Mouse (Mus musculus): Measurements from ENCODE around the gene Sqstm1.

Gene Sqstm1

GRCm38 (mm10) chr11:50224671-50225530 lies 14.3 kb upstream of the Sqstm1 start:
- ChIA-PET POLR2A (interaction anchor here (0.6 to 19.1 kb wide), 53 partner anchors 8 to 546 kb away, joined by 3 to 742 read pairs (median 5); partner anchors contain the start of genes Mgat4b (in 3 of the 4), Sqstm1 (in 3 of the 4), Canx (in 1 of the 4) and Hnrnph1 (in 1 of the 4)), CTCF (interaction anchor here (0.6 to 3.1 kb wide), 16 partner anchors 9 to 1223 kb away, joined by 3 to 14 read pairs (median 5); partner anchors contain the start of genes Mgat4b (in 2 of the 4), Sqstm1 (in 2 of the 4) and Tbc1d9b (in 1 of the 4))

- ChIA-PET CTCF (interaction anchor here in 3 of 4 experiments (0.6 to 3.1 kb wide), 12 partner anchors 8 to 1222 kb away, joined by 3 to 14 read pairs (median 6); partner anchors contain the start of genes Mgat4b (in 1 of the 3), Sqstm1 (in 1 of the 3) and Tbc1d9b (in 1 of the 3)), POLR2A (interaction anchor here in 3 of 4 experiments (0.6 to 19.1 kb wide), 48 partner anchors 7 to 545 kb away, joined by 3 to 742 read pairs (median 5); partner anchors contain the start of genes Mgat4b (in 3 of the 3), Sqstm1 (in 3 of the 3), Canx (in 2 of the 3) and Hnrnph1 (in 1 of the 3))
Observed at GRCm38 (mm10) chr11:50223783-50224662, 13.4 kb upstream of the Sqstm1 start.

DNA sequence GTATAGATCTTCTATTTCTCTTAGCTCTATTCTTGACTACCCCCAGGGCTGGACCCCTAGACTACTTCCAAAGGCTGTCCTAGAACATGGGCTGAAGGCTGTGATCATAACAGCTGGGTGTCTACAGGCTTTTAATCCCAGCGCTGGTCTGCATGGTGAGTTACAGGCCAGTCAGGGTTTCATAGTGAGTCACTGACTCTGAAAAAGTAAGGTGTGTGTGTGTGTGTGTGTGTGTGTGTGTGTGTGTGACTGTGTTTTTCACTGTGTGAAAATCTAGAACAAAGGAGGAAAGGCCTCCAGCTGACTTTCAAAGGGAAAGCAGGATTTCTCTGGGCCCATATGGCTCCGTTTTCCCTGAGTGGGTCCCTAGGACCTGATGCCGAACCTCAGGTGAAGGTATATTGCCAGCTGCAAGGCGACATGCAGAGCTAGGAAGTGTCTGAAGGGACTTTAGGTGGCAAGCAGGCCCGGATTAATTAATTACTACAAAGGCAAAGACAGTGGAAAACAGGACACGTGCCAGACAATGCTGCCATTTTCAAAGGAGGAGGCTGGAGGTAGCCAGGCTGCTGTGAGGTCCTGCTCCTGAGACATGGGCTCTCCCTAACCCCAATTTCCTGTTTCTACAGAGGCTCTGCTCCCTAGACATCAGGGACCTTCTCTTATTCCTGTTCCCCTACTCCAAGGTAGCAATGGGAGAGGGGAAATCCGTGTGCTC lies 12.1 kb upstream of the Sqstm1 start:
- ChIA-PET POLR2A (interaction anchor here (0.7 to 19.1 kb wide), 18 partner anchors 8 to 169 kb away, joined by 3 to 742 read pairs (median 8); partner anchors contain the start of genes Mgat4b (in 3 of the 4), Sqstm1 (in 3 of the 4), Mrnip (in 2 of the 4) and Canx (in 1 of the 4)), CTCF (interaction anchor here in 3 of 4 experiments (0.5 to 3.1 kb wide), 4 partner anchors 10 to 76 kb away, joined by 3 to 14 read pairs (median 3); no protein-coding TSS in a partner anchor)

DNA sequence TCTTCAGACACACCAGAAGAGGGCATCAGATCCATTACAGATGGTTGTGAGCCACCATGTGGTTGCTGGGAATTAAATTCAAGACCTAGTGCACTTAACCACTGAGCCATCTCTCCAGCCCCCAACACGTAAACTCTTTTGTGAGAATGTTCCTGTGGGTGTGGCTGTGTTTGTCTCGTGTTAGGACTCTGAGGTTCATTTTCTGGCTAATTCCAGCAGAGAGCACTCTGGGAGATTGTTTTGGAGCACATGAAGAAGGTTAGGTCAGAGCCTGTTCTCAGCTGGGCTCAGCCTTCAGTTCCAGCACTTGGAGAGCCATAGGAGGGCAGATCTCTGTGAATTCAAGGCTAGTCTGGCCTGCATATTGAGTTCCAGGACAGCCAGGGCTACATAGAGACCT lies 9.2 kb upstream of the Sqstm1 start:
- ChIA-PET POLR2A (interaction anchor here in 3 of 4 experiments (0.8 to 19.1 kb wide), 10 partner anchors 4 to 30 kb away, joined by 3 to 742 read pairs (median 250); partner anchors contain the start of genes Mgat4b (in 3 of the 3), Sqstm1 (in 3 of the 3) and Mrnip (in 1 of the 3)), CTCF (interaction anchor here in 1 of 4 experiments (0.8 kb wide), 1 partner anchor 12 kb away, joined by 5 read pairs; no protein-coding TSS in a partner anchor)

- ChIA-PET POLR2A (interaction anchor here in 3 of 4 experiments (0.6 to 19.1 kb wide), 38 partner anchors 5 to 428 kb away, joined by 3 to 742 read pairs (median 4); partner anchors contain the start of genes Mrnip (in 3 of the 3), Mgat4b (in 2 of the 3), Sqstm1 (in 2 of the 3) and Canx (in 1 of the 3)), CTCF (interaction anchor here in 3 of 4 experiments (0.7 to 2.0 kb wide), 7 partner anchors 9 to 231 kb away, joined by 3 to 12 read pairs (median 4); no protein-coding TSS in a partner anchor)
Observed at GRCm38 (mm10) chr11:50217811-50218210, 7.2 kb upstream of the Sqstm1 start.

DNA sequence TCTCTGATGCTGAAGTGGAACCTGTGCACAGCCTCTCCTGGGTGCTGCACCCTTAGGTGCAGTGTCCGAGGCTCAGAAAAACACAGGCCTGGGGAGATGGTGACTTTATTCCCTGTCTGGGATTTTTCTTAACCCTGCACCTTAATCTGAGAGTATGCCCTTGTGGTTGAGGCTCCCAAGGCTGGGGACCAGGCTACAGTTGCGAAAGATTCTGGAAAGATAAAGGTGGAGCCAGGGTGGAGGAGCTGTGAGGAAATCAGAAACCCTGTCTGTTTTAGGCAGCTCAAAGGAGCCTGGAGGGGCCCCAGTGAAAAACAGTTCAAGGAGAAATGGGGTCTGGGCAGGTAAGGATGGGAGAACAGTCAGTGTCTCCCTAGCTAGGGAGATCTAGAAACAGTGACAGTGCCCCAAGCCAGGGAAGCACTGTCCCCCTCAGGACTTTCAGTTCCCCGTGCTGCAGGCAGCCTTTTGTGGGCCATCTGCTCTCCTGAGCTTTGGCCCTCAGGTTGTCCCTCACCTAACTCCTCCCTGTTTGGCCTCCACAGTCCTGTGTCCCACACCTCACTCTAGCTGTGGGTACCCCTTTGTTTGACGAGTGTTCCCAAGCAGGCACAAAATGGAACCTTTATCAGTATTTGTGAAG lies 6.2 kb upstream of the Sqstm1 start:
- ChIA-PET CTCF (interaction anchor here in 2 of 4 experiments (0.6 to 2.1 kb wide), 11 partner anchors 8 to 670 kb away, joined by 3 to 14 read pairs (median 4); no protein-coding TSS in a partner anchor), POLR2A (interaction anchor here (0.6 to 19.1 kb wide), 36 partner anchors 4 to 634 kb away, joined by 3 to 742 read pairs (median 5); partner anchors contain the start of genes Canx (in 2 of the 4), Maml1 (in 2 of the 4), Mgat4b (in 2 of the 4) and Mrnip (in 2 of the 4))

DNA sequence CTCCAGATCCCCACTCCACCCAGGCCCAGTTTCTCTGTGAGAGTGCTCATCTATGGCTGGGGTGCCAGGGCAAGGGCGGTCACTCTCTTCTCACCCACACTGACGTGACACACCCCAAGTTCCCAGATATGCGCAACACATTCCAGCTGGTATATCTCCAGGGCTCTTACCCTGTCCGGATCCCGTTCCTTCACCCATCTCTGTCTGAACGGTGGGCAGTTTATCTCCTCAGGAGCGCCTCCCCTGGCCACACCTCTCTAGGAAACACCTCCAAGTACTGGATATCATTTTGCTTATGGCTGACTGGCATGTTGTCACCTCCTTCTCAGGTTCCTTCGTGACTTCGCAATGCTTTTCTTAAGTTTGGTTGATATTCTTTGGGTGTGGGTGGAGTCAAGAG lies 5.0 kb upstream of the Sqstm1 start:
- POLR2A ChIA-PET = interaction anchor here in 3 of 4 experiments (0.8 to 19.1 kb wide), 13 partner anchors 3 to 162 kb away, joined by 3 to 742 read pairs (median 9); partner anchors contain the start of genes Mrnip (in 2 of the 3), Canx (in 1 of the 3), Mgat4b (in 1 of the 3) and Sqstm1 (in 1 of the 3)
- CTCF ChIA-PET = interaction anchor here in 3 of 4 experiments (0.6 to 2.1 kb wide), 7 partner anchors 9 to 538 kb away, joined by 3 to 14 read pairs (median 4); partner anchors contain the start of gene Mrnip (in 1 of the 3)

- CTCF ChIA-PET = interaction anchor here in 2 of 4 experiments (0.6 to 2.3 kb wide), 3 partner anchors 11 to 19 kb away, joined by 3 to 5 read pairs (median 4); no protein-coding TSS in a partner anchor
- POLR2A ChIA-PET = interaction anchor here in 3 of 4 experiments (1.1 to 19.1 kb wide), 14 partner anchors 10 to 163 kb away, joined by 3 to 742 read pairs (median 32); partner anchors contain the start of genes Mrnip (in 2 of the 3), Hnrnph1 (in 1 of the 3), Ltc4s (in 1 of the 3) and Maml1 (in 1 of the 3)
Observed at GRCm38 (mm10) chr11:50214631-50215030, 4.0 kb upstream of the Sqstm1 start.

- POLR2A ChIA-PET = interaction anchor here in 3 of 4 experiments (0.7 to 19.1 kb wide), 63 partner anchors 9 to 1436 kb away, joined by 3 to 742 read pairs (median 5); partner anchors contain the start of genes Ltc4s (in 3 of the 3), Mrnip (in 3 of the 3), Hnrnph1 (in 2 of the 3) and Maml1 (in 2 of the 3)
- CTCF ChIA-PET = interaction anchor here in 3 of 4 experiments (0.6 to 2.8 kb wide), 7 partner anchors 10 to 99 kb away, joined by 3 to 9 read pairs (median 3); no protein-coding TSS in a partner anchor
Observed at GRCm38 (mm10) chr11:50212848-50213758, 2.5 kb upstream of the Sqstm1 start.

DNA sequence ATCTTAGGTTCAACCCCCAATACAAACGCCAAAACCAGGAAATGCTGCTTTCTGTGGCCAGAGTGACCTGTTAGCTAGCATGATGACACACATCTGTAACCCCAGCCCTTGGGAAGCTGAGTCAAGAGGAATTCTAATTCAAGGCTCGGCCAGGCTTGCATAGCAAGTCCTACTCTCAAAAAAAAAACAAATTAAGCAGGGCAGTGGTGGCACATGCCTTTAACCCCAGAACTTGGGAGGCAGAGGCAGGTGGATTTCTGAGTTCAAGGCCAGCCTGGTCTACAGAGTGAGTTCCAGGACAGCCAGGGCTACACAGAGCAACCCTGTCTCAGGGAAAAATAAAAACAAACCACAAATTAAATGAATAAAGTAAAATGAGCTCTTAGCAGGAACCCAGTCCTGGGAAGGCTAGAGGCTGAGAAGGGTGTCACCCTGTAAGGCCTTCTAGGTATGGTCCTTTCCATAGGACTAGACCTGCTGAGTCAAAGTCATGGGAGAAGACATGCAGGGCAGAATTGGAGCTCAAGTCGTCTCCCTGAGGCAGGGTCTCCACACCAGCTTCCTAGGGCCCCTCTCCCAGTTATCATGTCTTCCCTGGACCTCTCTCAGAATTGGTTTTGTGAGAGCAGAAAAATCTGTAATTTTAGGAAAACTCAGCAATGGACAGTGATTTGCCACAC lies 1.6 kb upstream of the Sqstm1 start:
- ChIA-PET CTCF (interaction anchor here in 3 of 4 experiments (0.6 to 2.8 kb wide), 10 partner anchors 11 to 498 kb away, joined by 3 to 9 read pairs (median 3); no protein-coding TSS in a partner anchor), POLR2A (interaction anchor here (0.6 to 19.1 kb wide), 71 partner anchors 9 to 1437 kb away, joined by 3 to 742 read pairs (median 7); partner anchors contain the start of genes Ltc4s (in 3 of the 4), Mrnip (in 3 of the 4), Canx (in 2 of the 4) and Hnrnph1 (in 2 of the 4))

DNA sequence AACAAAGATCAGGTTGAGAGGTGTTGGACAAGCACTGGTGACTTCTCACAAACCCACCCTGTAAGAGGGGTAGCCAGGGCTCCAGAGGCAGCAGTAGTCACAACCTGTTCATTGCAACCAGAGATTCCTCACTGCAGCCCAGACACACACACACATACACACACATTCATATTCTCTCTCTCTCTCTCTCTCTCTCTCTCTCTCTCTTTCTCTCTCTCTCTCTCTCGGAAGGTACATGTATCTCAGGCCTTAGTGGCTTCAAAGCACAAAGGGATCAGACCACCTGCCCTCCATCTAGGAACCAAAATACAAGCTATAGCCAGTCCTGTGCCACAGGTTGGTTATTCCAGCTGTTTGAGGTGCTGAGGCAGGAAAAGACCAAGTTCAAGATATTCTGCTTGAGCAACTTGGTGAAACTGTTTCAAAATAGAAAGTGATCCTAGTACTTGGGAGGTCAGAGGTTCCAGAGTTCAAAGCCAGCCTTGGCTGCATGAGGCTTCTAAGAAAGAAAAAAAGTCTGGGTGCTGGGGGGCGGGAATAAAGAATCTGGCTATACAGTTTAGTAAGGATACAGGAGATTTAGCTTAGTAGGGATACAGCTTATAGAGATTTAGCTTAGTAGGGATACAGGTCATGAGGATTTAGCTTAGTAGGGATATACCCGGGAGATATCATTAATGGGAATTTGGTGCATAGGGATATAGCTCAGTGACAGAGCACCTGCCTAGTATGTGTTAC lies 864 bp upstream of the Sqstm1 start:
- CTCF ChIA-PET = interaction anchor here in 3 of 4 experiments (0.6 to 2.8 kb wide), 10 partner anchors 12 to 497 kb away, joined by 3 to 9 read pairs (median 3); no protein-coding TSS in a partner anchor
- POLR2A ChIA-PET = interaction anchor here (0.5 to 19.1 kb wide), 95 partner anchors 9 to 225 kb away, joined by 3 to 742 read pairs (median 8); partner anchors contain the start of genes Hnrnph1 (in 3 of the 4), Ltc4s (in 3 of the 4), Maml1 (in 3 of the 4) and Mrnip (in 3 of the 4)

DNA sequence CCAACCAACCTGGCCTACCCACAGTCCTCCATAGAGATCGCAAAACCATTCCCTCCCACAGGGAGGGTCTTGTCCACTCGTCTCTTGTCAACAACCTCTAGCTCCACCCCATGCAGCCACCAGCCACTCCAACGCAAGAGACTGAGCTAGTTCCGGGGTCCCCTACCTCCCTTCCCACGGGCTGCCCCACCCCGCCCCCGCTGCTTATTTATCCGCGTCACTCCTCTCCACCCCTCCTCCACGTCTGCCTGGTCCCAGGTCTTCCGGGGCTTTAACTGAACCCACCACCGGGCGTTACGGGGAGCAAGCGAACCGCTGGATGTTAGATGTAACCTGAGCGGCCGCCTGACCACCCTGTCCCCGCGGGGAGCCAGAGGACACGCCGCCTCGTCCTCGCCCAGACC lies 524 bp downstream of the Sqstm1 start:
- CTCF ChIA-PET = interaction anchor here (0.5 to 1.9 kb wide), 11 partner anchors 15 to 1058 kb away, joined by 3 to 7 read pairs (median 4); partner anchors contain the start of gene Mrnip (in 1 of the 4)
- POLR2A ChIA-PET = interaction anchor here (0.5 to 19.1 kb wide), 125 partner anchors 8 to 1393 kb away, joined by 3 to 742 read pairs (median 5); partner anchors contain the start of genes Hnrnph1 (in 3 of the 4), Maml1 (in 3 of the 4), Mrnip (in 3 of the 4) and Tbc1d9b (in 3 of the 4)
